Mouse (Mus musculus): ENCODE results near the gene Akap10. TPM values are rescaled to one million over a fixed set of nuclear protein-coding genes. Genes with fewer than 3 reads are reported as not detected.
"Not testable (repeated sequence)": the region's sequence is repeated elsewhere in the genome, so short reads cannot be mapped to it uniquely, and the experiment has no call there.

Akap10 gene
- total RNA-seq, 2 experiments from 2014 or later, result 29.0 to 30.8 TPM

- DNase-seq (ENCODE audit: low spot score in 2 of 2), result no peak
Observed at GRCm38 (mm10) chr11:61851195-61851594, 78.9 kb downstream of the Akap10 start.

DNA sequence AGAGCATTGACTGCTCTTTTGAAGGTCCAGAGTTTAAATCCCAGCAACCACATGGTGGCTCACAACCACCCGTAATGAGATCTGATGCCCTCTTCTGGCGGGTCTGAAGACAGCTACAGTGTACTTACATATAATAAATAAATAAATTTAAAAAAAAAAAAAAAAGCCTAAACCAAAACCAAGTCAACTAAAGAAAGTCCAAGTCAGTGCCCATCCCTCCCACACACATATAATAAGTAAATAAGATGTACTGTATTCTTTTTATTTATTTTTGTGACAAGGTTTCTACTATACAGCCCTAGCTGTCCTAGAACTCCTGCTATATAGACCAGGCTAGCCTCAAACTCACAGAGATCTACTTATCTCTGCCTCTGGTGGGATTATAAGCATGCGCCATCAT lies 89.4 kb downstream of the Akap10 start:
- intact Hi-C loops (cut with DNase I); DNase-seq (ENCODE audit: low spot score in 2 of 2): not testable (repeated sequence)

More at GRCm38 (mm10) chr11:61851195-61851594, 78.9 kb downstream of the Akap10 start:
- intact Hi-C loops (cut with DNase I), result no loop called here

DNA sequence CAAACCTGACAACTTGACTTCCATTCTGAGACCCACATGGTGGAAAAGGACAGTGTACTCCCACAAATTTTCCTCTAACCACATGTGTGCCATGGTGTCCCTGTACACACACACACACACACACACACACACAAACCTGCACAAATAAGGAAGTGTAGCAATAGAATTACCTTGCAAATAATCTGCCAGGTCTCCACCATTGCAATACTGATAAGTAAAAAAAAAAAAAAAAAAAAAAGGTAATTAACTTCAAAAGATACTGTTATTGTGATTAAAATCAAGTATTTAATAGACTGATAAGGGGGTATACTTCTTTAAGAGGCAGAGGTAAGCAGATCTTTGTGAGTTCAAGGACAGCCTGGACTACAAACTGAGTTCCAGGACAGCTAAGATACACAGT lies 90.1 kb downstream of the Akap10 start:
- DNase-seq (ENCODE audit: low spot score in 2 of 2), result no peak
- intact Hi-C loops (cut with DNase I), result no loop called here

DNA sequence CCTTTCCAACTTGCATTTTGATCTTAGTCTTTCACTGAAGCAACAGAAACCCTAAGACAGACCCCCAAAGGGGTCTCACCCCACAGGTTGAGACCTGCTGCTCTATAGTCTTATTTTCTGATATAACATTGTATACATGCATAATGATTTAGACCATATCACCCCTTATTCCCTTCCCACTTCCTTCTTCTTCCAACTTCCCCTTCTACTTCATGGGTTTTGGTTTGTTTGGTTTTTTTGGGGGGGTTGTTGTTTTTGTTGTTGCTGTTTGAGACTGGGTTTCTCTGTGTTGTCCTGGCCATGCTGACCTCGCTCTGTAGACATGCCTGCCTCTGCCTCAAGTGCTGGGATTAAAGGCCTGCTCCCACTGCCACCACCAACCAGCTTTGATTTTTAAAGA lies 90.9 kb downstream of the Akap10 start:
- no peak for DNase-seq (ENCODE audit: low spot score in 2 of 2)
- intact Hi-C loops (cut with DNase I), result no loop called here

Other genes starting within 250 kb of the Akap10 start
- under 1 TPM in 1 of 2 experiments, not detected in 1; 0.09 TPM for gene Fam83g, start 246.2 kb downstream of the Akap10 start, total RNA-seq (2021)
- under 1 TPM; 0.18 to 0.27 TPM for gene Slc5a10, start 209.4 kb downstream of the Akap10 start, total RNA-seq (2021)
- 10 to 100 TPM; 32.4 to 35.0 TPM for gene Prpsap2, start 168.2 kb downstream of the Akap10 start, total RNA-seq (2021)
- gene Ulk2, start 75.2 kb downstream of the Akap10 start, total RNA-seq (2021), result 100 to 1,000 TPM in 1 of 2 experiments, 10 to 100 TPM in 1; 94.8 to 103 TPM
- gene Specc1, start 26.5 kb upstream of the Akap10 start, total RNA-seq (2021), result 10 to 100 TPM; 43.8 to 44.9 TPM